Mouse (Mus musculus): ENCODE measurements around the gene Nkd1. TPM values are rescaled to one million over a fixed set of nuclear protein-coding genes. Genes with fewer than 3 reads are reported as not detected.

Nkd1 gene
- total RNA-seq, 1 experiment from 2014 or later = 44.8 TPM

- DNase-seq = peak; percentile 21
Observed at GRCm38 (mm10) chr8:88619513-88619912, 98.4 kb downstream of the Nkd1 start.

DNA sequence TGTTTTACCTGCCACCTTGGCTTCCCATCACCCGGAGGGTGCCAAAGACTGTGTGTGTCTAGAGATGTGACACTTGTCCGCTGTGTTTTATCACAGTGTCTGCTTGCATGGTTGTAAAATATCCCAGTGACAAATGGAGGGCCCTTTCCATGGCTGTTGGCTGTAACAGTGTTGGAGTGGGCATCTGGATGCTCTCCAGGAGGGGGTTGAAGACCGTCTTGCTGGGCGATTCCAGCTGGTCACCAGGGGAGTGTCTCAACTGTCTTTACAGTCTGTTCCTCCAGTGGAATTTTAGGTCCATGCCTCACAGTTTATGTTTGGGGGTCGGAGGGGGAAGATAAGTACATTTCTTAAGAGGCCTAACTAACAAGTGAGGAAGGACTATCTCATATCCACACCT lies 99.8 kb downstream of the Nkd1 start:
- no peak for DNase-seq

DNA sequence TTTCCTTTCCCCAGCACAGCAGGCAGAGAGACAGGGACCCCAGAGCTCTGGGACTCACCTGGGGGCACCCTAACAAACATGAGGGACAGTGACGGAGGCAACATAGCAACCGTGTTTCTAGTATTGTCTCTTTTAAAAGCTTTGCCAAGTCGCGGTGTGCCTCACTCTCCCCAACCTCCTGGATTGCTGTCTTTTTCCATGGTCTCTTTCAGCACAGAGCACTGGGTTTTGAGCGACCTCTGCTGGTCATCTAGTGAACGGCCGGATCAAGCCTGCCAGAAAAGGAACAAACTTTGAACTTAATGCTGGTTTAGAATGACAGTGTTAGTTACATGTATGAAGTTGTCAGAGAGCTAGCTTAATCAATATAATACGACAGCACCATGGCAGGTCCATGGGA lies 100.3 kb downstream of the Nkd1 start:
- peak; percentile 72 for DNase-seq

DNA sequence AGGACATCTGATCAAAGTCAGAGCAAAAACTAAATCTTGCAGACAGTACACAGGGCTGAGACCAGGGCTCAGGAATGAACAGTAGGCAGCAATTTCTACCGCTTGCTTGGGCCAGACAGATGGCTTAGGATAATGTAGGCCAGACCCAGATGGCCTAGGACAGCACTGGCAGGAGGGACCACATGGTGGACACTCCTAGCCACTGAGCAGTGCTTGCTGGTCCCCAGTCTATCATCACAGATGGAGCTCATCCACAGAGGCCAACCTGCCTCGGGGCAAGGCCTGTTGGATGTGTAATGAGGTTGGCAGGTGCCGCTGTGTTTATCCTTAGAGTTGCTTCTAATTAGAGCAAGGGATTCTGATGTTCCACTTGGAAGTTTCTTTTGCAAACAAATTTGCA lies 102.2 kb downstream of the Nkd1 start:
- DNase-seq = no peak

GRCm38 (mm10) chr8:88624276-88624675 lies 103.1 kb downstream of the Nkd1 start:
- DNase-seq = no peak

DNA sequence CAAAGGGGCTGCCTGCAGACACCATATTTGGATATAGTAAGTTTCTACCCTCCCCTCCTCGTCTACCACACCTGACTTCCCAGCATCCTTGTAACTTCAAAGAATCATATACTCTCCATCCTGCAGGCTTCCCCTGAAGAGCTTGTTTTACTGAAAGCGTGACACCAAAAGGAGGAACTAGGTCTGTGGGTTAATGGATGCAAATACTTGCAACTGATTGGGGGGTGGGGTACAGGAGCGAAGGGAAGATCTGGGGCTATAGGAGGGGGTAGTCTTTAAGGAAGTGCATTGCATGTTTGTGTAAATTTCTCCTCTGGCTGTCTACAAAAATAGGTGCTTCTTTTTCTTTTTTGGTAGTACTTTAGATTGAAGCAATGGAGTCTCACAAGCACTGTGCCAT lies 105.3 kb downstream of the Nkd1 start:
- DNase-seq = no peak

- no peak for DNase-seq
Observed at GRCm38 (mm10) chr8:88626940-88627264, 105.7 kb downstream of the Nkd1 start.

DNA sequence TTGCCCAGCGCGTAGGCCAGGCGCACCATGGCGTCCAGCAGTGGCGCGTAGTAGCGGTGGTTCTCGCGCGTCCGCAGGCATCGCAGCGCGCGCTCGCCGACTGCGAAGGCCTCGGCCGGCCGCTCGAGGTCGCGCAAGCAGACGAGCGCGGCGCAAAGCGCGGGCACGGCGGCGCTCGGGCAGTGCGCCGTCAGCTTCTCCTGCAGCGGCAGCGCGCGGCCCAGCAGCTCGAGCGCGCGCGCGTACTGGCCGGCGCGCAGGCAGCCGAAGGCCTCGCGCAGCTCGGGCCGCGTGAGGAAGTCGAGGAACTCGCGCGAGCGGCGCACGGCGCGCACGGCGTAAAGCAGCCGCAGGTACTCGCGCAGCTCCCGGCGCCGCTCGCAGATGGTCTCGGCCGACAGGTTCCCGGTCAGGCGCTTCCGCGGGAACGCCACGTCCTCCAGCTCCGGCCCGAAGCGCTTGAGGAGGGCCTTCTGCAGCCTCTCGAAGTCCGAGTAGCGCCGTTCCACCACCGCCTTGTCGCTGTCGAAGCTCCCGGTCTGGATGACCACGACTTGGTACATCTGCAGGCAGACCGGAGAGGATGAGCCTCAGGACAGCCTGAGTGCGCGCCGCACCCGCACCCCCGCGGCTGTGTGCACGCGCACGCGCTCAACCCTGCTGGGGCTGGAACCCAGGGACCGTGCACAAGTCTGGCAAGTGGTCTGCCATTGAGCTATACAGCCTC lies 106.3 kb downstream of the Nkd1 start:
- peak; percentile 79 for DNase-seq

DNA sequence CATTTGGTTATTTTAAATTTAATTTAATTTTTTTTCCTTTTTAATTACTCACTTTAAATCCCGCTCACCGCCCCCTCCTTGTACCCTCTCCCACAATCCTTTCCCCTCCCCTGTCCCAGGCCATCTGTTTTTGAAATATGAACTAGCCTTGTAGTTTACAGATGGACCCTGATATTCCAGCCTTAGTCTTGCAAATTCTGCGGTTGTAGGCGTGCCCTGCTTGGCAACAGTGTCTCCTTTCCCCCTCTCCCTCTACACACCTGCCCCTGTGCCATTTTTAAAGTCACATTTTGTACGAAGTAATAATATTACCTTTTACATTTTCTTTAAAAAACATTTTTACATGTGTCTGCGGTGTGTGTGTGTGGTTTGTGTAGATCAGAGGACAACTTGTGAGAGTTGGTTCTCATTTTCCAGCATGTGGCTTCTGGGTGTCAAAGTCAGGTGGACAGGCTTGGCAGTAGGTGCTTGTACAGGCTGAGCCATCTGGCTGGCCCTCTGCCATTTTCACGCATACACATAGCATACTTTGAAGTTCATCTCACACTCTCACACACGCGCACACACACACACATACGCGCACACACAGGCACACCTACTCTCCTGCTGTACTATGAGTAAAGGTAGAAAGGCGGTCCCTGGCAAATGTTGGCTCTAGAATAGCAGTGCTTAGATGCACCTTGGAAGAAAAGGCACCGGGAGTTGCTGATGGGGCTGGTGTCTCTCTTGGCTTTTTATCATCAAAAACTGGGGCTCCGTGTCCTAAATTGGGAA lies 107.0 kb downstream of the Nkd1 start:
- DNase-seq = no peak

- no peak for DNase-seq
Observed at GRCm38 (mm10) chr8:88630225-88630624, 109.1 kb downstream of the Nkd1 start.

GRCm38 (mm10) chr8:88631081-88631480 lies 109.9 kb downstream of the Nkd1 start:
- DNase-seq = peak; percentile 38

GRCm38 (mm10) chr8:88633343-88633765 lies 112.2 kb downstream of the Nkd1 start:
- no peak for DNase-seq

DNA sequence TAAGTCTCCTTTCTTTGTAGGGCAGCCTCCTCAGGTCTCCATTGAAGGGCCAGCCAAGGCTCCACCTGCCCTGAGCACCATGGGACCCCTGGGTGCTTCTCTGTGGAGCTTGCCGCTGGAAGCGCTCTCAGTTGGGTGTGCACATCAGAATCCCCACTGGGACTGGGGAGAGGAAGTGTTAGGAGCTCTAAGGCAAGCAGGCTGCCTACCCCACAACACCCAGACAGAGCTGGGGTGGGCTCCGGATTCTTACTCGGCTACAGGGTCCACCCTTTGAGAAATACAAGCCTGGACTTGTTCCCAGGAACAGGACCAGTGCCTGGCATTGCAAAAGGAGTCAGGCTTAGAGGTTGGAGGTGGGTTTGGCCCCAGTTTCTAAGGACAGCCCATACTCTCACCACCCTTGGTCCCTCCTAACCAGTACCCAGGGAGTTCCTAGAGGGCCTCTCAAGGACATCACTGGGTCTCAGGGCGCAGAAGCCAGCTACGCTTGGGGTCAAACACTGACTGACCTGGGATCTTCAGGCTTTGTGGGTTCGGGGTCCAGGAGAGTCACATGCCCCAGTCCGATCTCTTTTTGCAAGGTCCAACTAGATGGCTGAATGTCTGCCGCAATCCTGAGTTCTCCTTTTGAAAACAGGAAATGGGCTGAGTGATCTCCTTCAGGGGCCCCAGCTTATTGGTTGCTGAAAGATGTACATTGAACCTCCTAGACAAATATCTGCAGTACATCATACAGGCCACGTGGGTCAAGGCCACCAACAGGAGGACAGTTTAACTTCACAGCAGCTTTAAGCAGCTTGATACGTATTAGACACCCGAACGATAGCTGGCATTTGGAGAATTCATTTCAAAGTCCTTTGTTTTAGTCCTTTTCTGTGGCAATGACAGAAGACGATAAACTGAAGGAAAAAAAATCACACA lies 114.6 kb downstream of the Nkd1 start, which contains the start of gene Snx20:
TSS of gene Snx20 (minus strand) at position 655 of the 924 bp plus-strand sequence.
- DNase-seq = no peak

DNA sequence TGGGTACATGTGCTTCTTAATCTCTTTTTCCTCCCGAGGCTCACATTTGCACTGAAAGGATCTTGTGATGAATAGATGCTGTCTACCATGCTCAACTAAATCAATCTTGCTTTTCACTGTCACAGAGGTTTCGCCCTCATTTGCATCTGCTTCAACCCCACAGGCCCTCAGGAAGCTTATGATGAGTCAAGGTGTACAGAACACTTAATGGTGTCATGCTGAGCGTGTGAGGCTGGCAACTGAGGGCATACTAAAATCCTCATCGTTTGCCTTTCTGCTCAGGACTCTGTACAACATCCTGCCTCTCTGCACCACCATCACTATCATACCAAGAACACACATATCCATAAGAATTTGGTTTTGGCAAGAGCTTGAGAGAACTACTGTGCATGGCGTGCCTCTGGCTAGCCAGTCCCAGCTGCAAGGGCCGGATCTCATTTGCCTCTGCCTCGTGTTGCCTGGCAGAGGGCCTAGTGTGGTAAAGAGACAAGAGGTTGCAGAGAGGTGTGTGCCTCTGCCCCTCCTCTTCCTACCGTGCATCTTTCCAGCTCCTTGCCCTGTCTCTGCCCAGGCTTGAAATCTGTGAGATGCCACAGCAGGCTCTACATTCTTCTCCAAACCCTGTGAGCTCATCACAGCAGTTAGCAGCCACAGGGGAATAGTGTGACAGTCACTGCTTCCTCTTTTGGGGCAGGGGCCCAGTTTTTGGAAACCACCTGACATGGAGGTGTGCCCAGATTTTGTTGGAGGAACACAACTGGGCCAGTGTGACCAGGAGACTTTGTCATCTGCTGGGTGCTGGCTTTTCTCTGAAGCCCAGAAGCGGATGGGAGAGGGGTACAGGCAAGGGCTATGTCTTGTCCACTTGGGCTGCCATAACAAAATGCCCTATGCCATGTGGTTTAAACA lies 116.2 kb downstream of the Nkd1 start:
- no peak for DNase-seq

DNA sequence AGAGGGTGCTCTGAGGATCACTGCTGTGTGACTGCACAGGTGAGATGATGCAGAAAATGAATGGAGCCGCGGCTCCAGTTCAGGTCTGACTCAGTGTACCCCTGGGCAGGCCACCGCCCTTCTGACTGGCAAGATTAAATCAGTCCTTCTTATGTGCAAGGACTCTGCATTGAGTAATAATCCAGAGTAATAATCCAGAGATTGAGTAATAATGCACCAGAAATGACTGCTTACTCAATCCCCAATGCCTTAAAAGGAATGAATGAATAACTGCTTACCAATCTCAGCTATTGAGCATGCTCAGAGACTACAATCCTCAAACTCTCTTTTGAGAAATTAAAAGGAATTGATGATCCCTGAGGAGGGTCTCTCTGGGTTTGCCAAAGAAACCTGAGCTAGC lies 117.8 kb downstream of the Nkd1 start:
- DNase-seq = no peak

- DNase-seq = no peak
Observed at GRCm38 (mm10) chr8:88642734-88643564, 121.8 kb downstream of the Nkd1 start.
